Comparison of ENCODE assay signal across 24 mouse cellular contexts in genomic region chr19:36229941-36230340, GRCm38 (mm10).
DNase-seq lines count a peak whose midpoint lies in the region; ATAC-seq and TF ChIP-seq lines count a peak whose summit lies in the region.
"Had no signal": no experiment of that assay in that cellular context is flagged by ENCODE, and none has a peak within 500 bp of the region (broad histone marks: within the 10 kb centered on the region; RNA-seq: fewer than 3 reads in every experiment).

No protein-coding gene starts in this region.

- peaks cover 26% of the 10 kb centered on the region for H3K4me1 ChIP-seq in forebrain, embryonic 13.5 days
- no peaks in the 10 kb centered on the region for H3K4me1 ChIP-seq in forebrain, embryonic 11.5 days (replicated peaks; ENCODE audit: control insufficient read depth, insufficient read depth, low read length)
- peaks cover 29% of the 10 kb centered on the region for H3K4me1 ChIP-seq in heart, embryonic 12.5 days (replicated peaks)
- peaks cover 25% of the 10 kb centered on the region for H3K4me1 ChIP-seq in heart, postnatal 0 days (ENCODE audit: control insufficient read depth, insufficient read depth)
- H3K4me1 ChIP-seq: forebrain, embryonic 12.5 days; liver, embryonic 15.5 days; midbrain, embryonic 15.5 days had no signal

- whole genome bisulfite sequencing in forebrain, embryonic 13.5 days: 65% methylated on average over 1 of the region's 1 CpGs
- 88% methylated on average over 1 of the region's 1 CpGs for WGBS in forebrain, embryonic 11.5 days
- WGBS in heart, embryonic 12.5 days: 78% methylated on average over 1 of the region's 1 CpGs
- 84% methylated on average over 1 of the region's 1 CpGs for WGBS in heart, postnatal 0 days

- 0 out of 2 replicates have a peak, but pooled peaks have one; percentile 21 for ATAC-seq in forebrain, embryonic 13.5 days
- no peak for ATAC-seq in forebrain, embryonic 11.5 days (replicated peaks; ENCODE audit: low FRiP score)
- no peak for ATAC-seq in heart, embryonic 12.5 days (ENCODE audit: insufficient number of reproducible peaks, low FRiP score)
- no peak for ATAC-seq in heart, postnatal 0 days (ENCODE audit: insufficient read depth, low read depth)
- ATAC-seq: intestine, embryonic 16.5 days; midbrain, embryonic 15.5 days had no signal

- no peak overlapping the region for H3K4me3 ChIP-seq in forebrain, embryonic 13.5 days
- no peak overlapping the region for H3K4me3 ChIP-seq in forebrain, embryonic 11.5 days (ENCODE audit: low read depth, low read length)
- H3K4me3 ChIP-seq in heart, embryonic 12.5 days: no peak overlapping the region
- H3K4me3 ChIP-seq in heart, postnatal 0 days (ENCODE audit: low read depth, low read length): no peak overlapping the region
- H3K4me3 ChIP-seq: embryonic facial prominence, embryonic 13.5 days; forebrain, embryonic 12.5 days; liver, embryonic 15.5 days; midbrain, embryonic 15.5 days had no signal

- H3K4me2 ChIP-seq in forebrain, embryonic 13.5 days: no peak overlapping the region
- no peak overlapping the region for H3K4me2 ChIP-seq in forebrain, embryonic 11.5 days (ENCODE audit: low read depth, low read length, severe bottlenecking)
- no peak overlapping the region for H3K4me2 ChIP-seq in heart, embryonic 12.5 days
- no peak overlapping the region for H3K4me2 ChIP-seq in heart, postnatal 0 days (ENCODE audit: low read depth, low read length)
- H3K4me2 ChIP-seq: embryonic facial prominence, embryonic 13.5 days; forebrain, embryonic 12.5 days; liver, embryonic 15.5 days; lung, embryonic 14.5 days; midbrain, embryonic 15.5 days had no signal

- TF ChIP-seq EP300 in heart, postnatal 0 days (IDR thresholded peaks at IDR 0.05; ENCODE audit: low read depth): no peak

- no peak overlapping the region for H3K27ac ChIP-seq in forebrain, embryonic 13.5 days
- no peak overlapping the region for H3K27ac ChIP-seq in forebrain, embryonic 11.5 days (ENCODE audit: low read depth, low read length)
- H3K27ac ChIP-seq in heart, embryonic 12.5 days (ENCODE audit: poor library complexity, severe bottlenecking): peak overlapping the region; percentile 3; the same call in 1 of the 2 replicates
- H3K27ac ChIP-seq in heart, postnatal 0 days (ENCODE audit: low read depth): peak overlapping the region; percentile 44
- H3K27ac ChIP-seq: embryonic facial prominence, embryonic 13.5 days; forebrain, embryonic 12.5 days; kidney, postnatal 0 days; liver, embryonic 15.5 days; midbrain, embryonic 15.5 days had no signal

- no peaks in the 10 kb centered on the region for H3K9me3 ChIP-seq in forebrain, embryonic 13.5 days (replicated peaks)
- no peaks in the 10 kb centered on the region for H3K9me3 ChIP-seq in forebrain, embryonic 11.5 days (ENCODE audit: control insufficient read depth, low read length)
- H3K9me3 ChIP-seq in heart, embryonic 12.5 days (replicated peaks): no peaks in the 10 kb centered on the region
- no peaks in the 10 kb centered on the region for H3K9me3 ChIP-seq in heart, postnatal 0 days (replicated peaks; ENCODE audit: control insufficient read depth, low read length)
- H3K9me3 ChIP-seq: embryonic facial prominence, embryonic 13.5 days; forebrain, embryonic 12.5 days; liver, embryonic 15.5 days; midbrain, embryonic 15.5 days had no signal

- DNase-seq in forebrain, embryonic 11.5 days (ENCODE audit: low spot score): no peak
- DNase-seq in heart, postnatal 4 days: no peak
- peak; percentile 29 for DNase-seq in left cerebral cortex, postnatal 4 days
- DNase-seq in left cerebral cortex, postnatal 14 days (ENCODE audit: low spot score in 2 of 2): no peak
- DNase-seq in heart, postnatal 0 days (ENCODE audit: low spot score): no peak
- no peak for DNase-seq in adrenal gland, adult 2 months
- DNase-seq: adrenal gland, postnatal 36 days; cerebellum, adult 8-10 months; gastrocnemius, postnatal 25 days; kidney, adult 8-10 months; layer of hippocampus, postnatal 36 days; lung, embryonic 14.5 days; lung, postnatal 14 days; right cerebral cortex, adult 18-20 months; spleen, adult 18-20 months; thymus, postnatal 14 days had no signal

- no peaks in the 10 kb centered on the region for H3K36me3 ChIP-seq in forebrain, embryonic 13.5 days (ENCODE audit: poor library complexity, severe bottlenecking)
- H3K36me3 ChIP-seq in forebrain, embryonic 11.5 days (ENCODE audit: control insufficient read depth, insufficient read depth, low read length): no peaks in the 10 kb centered on the region
- no peaks in the 10 kb centered on the region for H3K36me3 ChIP-seq in heart, embryonic 12.5 days
- H3K36me3 ChIP-seq in heart, postnatal 0 days (replicated peaks; ENCODE audit: control insufficient read depth, insufficient read depth, low read length): no peaks in the 10 kb centered on the region
- H3K36me3 ChIP-seq: embryonic facial prominence, embryonic 13.5 days; forebrain, embryonic 12.5 days; liver, embryonic 15.5 days; midbrain, embryonic 15.5 days had no signal

- intact Hi-C loops in left cerebral cortex, postnatal 4 days (cut with DNase I): no loop called here
- intact Hi-C loops in left cerebral cortex, postnatal 14 days (cut with DNase I): no loop called here

- no peak for TF ChIP-seq CTCF in heart, postnatal 0 days (IDR thresholded peaks at IDR 0.05; ENCODE audit: low read depth)

- no peak overlapping the region for H3K9ac ChIP-seq in forebrain, embryonic 13.5 days
- no peak overlapping the region for H3K9ac ChIP-seq in forebrain, embryonic 11.5 days (ENCODE audit: low read length)
- no peak overlapping the region for H3K9ac ChIP-seq in heart, embryonic 12.5 days
- no peak overlapping the region for H3K9ac ChIP-seq in heart, postnatal 0 days (replicated peaks; ENCODE audit: low read depth, low read length)
- H3K9ac ChIP-seq: embryonic facial prominence, embryonic 13.5 days; forebrain, embryonic 12.5 days; liver, embryonic 15.5 days; lung, embryonic 14.5 days; midbrain, embryonic 15.5 days had no signal

- no peaks in the 10 kb centered on the region for H3K27me3 ChIP-seq in forebrain, embryonic 13.5 days
- H3K27me3 ChIP-seq in forebrain, embryonic 11.5 days (ENCODE audit: control insufficient read depth, insufficient read depth, low read length): no peaks in the 10 kb centered on the region
- no peaks in the 10 kb centered on the region for H3K27me3 ChIP-seq in heart, embryonic 12.5 days (replicated peaks)
- no peaks in the 10 kb centered on the region for H3K27me3 ChIP-seq in heart, postnatal 0 days (ENCODE audit: control insufficient read depth, insufficient read depth, low read length)
- H3K27me3 ChIP-seq: embryonic facial prominence, embryonic 13.5 days; forebrain, embryonic 12.5 days; liver, embryonic 15.5 days; midbrain, embryonic 15.5 days had no signal

Comparison
In these comparisons a context has a peak if more than half of its experiments do, and no peak if none do; other contexts are left out.
1. H3K27ac ChIP-seq: peak in heart, embryonic 12.5 days (single experiment) and heart, postnatal 0 days (single experiment); none in forebrain, embryonic 13.5 days (single experiment) and forebrain, embryonic 11.5 days (single experiment).